Mouse (Mus musculus) CD8-positive naive resting alpha-beta T cell, adult 2 months (primary cell): ENCODE data around the gene Hvcn1.

Source experiments
- DNase-seq, 2 experiments: peaks; one replicate each; pipeline ENCODE4 v3.0.0; 2022; ENCODE audit warnings: low read depth in 2 of 2, low spot score in 2 of 2

Gene Hvcn1

DNA sequence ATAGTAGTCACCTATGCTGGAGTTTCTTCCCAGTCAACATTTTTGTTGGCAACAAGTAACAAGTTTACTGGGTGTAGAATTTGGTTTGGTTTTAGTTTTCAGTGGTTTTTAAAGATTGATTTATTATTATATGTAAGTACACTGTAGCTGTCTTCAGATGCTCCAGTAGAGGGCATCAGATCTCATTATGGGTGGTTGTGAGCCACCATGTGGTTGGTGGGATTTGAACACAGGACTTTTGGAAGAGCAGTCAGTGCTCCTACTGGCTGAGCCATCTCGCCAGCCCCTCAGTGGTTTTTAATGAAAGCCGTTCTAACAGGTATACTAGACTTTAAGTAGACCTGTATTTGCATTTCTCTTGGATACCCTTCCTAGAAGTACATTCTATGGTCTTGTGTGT is 59.3 kb downstream of the Hvcn1 start:
- no peak for DNase-seq

DNA sequence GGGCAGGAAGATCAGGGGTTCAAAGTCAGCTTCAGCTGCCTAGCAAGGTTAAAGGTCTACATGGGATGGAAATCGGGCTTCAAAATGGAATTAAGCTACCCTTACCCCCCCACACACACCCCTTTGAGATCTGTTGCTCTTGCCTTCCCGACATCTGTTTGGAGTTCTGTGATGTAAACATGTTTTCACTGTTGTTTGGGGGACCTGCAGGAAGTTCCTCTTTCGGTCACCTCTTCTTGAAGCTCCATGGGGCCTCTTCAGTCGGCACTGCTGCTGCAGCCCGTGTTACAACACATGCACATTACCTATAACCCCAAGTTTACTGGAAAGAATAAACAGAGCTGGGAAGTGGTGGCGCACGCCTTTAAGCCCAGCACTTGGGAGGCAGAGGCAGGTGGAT is 60.5 kb downstream of the Hvcn1 start:
- DNase-seq: no peak

DNA sequence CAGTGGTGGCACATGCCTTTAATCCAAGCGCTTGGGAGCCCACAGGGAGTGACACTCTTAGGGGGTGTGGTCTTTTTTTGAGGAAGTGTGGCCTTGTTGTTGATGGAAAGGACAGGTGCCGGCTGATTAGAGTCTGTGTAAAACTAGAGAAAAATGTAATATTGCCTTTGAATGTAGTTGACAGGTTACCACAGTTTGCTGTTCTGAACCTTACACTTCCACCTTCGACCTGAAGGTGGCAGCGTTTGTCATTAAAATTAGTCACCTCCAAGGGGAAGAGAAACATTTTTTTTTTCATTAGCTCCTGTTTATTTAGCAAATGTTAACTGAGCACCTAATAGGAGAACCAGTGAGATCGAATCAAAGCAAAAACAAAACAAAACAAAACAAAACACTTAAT is 61.3 kb downstream of the Hvcn1 start:
- peak; percentile 66 to 83 for DNase-seq

DNA sequence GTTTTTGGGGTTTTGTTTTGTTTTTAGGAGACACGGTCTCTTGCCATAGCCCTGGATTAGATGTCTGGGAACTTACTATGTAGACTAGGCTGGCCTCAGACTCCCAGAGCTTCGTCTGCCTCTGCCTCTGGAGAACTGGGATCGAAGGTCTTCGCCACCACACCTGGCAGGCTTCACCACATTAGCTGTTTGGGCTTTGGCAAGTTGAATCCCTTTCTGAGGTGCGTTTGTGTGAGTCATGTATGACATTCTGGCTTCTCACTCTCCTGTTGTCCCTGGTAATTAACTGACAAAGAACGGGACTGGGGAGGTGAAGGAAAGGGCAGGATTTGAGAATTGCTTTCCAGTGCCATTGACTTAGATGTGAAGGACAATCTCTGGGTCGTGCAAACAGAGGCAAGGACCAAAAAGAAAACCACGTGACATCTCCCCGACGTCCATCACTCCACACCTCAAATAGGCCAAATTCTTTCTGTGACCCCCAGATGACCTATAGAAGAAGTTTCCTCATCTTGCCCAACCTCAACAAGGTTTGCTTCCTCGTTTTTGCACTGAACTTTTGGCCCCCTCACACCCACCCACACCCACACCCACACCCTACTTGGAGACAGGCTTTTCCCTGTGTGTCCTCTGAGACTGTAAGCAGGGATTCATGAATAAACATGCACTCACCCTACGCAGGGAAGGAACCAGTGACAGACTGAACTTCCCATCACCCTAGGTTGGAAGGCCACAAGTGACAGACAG is 62.4 kb downstream of the Hvcn1 start:
- DNase-seq: no peak

DNA sequence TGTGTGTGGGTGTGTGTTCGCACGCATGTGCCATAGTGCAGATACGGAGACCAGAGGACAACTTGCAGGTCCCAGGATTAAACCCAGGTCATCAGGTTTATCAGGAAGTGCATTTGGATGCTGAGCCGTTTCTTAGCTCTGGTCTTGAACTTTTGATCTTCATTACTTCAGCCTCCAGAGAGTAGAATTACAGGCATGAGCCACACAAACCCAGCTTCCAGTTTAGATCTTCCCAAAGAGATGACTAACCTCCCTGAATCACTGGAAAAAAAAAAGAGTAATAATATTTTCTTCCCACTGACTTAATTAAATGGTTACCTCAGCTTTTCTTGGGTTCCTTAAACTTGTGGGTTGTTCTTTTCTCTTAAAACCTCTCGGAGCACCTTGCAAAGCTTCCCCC is 66.2 kb downstream of the Hvcn1 start:
- DNase-seq: no peak

DNA sequence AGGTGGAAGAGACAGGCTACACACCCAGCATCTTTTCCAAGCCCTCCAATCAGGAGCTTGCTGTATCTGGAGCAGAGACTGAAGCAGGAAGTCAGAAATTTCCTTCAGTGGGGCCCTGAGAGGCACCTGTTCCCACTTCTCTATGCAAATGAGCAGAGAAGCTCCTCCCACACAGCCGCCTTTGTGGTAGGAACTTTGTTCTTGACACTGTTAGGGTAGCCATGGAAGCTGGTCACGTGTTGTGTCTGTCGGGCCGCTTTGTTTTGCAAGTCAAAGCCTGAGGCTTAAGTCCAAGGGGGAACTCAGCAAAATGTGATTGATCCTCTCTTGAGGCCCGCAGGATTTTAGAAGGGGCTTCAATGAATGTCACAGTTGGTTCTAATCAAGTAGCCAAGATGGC is 68.2 kb downstream of the Hvcn1 start:
- peak; percentile 60 to 75 for DNase-seq

DNA sequence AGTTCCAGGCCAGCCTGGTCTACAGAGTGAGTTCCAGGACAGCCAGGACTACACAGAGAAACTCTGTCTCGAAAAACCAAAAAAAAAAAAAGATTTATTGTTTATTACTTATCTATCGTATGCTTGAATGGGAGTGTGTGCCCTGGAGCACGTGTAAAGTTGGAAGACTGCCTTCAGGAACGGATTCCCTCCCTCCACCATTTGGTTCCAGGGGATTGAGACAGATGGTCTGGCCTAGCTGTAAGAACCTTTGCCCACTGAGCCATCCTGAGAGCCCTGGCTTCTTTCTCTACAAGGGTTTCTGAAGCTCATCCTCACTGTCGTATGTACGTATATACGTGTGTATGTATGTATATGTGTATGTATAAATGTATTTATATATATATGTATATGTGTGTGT is 72.3 kb downstream of the Hvcn1 start:
- no peak for DNase-seq

DNA sequence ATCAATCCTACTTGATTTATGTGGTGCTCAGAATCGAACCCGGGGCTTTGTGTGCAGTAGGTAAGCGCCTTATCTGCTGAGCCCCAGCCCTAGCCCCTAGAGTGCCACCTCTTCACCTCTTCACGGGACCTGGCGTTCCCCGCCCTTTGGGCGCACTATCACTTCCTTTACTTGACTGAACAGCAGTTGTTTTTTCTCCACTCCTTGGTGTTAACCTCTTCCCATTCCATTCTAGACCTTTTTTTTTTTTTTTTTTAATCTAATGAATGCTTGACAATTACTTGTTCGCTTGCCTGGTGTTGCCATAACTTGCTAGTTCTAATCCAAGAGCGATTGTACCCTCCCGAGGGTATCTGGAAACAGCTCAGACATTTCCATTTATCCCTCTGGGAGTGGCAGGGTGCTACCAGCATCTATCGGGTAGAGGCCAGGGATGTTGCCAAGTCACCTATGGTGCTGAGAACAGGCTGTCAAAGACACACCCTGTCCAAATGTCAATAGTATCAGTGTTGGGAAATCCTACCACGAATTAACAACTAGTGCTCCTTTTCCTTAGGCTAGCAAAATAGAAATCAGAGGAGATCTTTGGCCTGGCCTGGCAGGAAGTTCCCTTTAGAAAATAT is 73.3 kb downstream of the Hvcn1 start:
- no peak for DNase-seq

DNA sequence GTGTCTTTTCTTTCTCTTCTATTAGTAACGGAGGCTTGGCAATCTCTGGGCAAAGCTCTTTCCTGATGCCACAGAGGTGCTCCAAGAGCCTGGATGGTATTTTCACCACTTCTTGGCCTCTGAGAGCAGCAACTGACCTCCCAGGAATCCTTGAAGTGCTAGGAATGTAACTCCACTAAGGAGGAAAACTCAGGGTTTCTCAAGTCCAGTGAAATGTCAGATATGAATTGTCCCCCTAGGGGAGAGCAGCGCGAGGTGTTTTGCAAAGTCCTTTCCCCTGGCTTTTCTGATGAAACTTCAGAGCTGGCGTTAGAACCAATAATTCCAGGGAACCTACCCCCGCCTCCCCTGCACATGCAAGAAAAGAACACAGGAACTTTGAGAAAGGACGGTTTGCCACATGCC is 73.8 kb downstream of the Hvcn1 start:
- DNase-seq: no peak

DNA sequence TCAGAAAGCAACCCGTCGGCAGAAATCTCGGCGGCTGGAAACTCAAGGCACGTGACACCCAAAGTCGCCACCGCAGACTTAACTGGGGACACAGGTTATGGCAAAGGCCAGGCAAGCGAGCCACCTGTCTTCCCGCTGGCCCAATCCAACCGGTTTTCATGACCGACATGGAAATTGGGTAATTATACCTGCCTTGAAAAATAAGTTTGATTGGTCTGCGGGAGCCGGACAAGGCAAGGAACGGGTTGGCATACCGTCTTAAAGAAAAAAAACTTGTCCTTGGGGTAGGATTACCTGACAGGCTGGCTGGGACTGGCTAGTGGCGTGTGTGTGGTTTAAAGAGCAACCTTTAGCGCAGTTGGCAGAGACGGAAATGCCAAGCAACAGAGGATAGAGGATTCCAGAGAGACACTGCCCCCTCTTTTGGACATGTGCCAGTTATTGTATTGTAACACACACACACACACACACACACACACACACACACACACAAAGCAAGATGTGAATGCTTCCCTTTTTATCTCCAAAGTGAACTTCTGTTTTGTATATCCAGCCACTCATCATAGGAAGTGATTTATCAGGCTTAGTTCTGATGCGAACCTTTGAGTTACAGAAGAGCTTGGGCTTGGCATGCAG is 74.3 kb downstream of the Hvcn1 start:
- DNase-seq: no peak

DNA sequence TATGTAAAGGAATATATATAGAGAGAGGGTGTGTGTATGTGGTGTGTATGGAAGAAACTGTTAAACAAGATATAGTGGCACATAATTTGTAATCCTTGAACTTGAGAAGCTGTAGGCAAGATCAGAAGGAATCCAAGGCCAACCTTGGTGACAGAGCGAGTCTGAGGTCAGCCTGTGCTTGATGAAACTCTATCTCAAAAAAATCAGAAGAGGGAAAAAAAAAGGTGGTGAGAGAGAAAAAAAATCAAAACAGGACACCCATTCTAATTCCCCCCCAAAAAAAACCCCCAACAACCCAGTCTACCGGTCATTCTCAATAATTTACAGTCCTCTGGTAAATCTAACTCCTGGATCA is 77.2 kb downstream of the Hvcn1 start:
- no peak for DNase-seq

DNA sequence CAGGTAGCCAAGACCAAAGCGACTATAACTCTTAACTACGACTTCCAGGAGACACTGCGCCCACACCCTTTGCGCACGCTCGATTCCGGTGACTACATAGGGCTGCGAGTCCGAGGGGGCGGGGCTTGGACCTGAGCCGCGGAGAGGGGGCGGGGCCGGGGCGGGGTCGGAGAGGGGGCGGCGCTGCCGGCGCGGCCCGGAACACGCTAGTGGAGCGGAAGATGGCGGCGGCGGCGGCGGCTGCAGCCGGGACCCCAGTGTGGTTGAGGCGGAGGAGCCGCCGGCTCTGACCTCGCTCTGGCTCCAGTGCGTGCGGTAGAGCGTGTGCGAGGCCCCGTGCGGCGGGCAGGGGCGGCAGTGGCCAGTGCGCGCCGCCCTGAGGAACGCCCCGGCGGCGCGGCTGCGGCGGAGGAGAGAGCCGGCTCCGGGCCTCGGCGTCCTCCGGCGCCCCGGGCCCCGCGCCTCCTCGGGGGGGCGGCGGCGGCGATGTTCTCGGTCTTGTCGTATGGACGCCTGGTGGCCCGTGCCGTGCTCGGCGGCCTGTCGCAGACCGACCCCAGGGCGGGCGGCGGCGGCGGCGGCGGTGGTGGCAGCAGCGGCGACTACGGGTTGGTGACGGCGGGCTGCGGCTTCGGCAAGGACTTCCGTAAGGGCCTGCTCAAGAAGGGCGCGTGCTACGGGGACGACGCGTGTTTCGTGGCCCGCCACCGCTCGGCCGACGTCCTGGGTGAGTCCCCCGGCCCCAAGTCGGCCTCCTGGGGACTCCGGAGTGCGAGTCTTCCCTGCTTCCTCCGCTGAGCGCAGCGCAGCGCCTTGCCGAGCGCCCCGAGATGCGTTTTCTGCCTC is 77.8 kb downstream of the Hvcn1 start, which contains the start of gene Pptc7:
TSS of gene Pptc7 (plus strand) at position 183 of the 846 bp plus-strand sequence.
- DNase-seq: peak; percentile 84

DNA sequence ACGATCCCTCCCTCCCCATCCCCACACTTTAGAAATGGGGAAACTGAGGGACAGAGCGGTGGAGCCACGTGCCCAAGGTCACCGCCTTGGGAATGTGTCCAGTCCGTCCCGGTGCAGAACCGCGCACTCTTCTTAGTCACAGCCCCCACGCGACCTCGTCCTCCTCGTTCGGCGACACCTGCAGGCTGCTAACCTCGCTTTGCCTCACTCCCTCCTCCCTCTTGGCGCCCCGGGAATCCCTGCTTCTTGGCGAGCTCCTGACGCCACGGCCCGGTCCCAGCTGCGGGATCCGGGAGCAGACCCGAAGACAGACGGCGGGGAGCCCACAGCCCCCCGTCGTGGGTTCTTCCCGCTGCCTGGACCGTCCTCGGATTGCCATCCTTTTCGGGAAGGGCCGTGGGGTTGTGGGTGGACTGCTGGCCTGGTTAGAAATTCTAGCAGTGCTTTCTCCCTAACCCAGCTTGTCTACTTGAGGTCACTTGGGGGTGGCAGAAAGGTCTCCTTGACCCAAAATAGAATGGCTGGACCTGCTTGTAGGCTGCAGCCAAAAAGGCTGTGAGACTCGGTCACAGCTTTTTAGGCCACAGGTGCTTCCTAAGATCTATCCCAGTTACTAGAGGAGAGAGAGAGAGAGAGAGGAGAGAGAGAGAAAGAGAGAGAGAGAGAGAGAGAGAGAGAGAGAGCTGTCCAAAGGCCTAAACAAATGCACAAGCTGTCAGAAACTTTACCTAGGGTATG is 78.6 kb downstream of the Hvcn1 start:
- no peak for DNase-seq

DNA sequence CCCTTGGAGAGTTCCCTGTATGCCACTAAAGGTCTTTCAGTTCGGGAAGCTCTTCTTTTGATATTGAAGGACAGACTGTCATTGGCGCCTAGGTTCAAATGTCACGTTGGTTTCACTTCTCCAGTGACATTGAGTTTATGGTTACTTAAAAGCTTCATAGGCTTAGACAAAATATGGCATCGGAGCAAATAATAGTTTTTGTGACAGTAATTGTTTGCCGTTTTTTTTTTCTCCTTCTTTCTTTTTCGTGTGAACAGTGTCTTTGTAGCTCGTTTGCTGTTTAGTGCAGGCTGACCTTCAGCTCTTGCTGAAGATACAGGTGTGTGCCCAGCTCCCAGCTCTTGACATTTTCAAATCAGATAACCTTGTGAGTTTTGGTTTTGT is 79.2 kb downstream of the Hvcn1 start:
- DNase-seq: no peak

DNA sequence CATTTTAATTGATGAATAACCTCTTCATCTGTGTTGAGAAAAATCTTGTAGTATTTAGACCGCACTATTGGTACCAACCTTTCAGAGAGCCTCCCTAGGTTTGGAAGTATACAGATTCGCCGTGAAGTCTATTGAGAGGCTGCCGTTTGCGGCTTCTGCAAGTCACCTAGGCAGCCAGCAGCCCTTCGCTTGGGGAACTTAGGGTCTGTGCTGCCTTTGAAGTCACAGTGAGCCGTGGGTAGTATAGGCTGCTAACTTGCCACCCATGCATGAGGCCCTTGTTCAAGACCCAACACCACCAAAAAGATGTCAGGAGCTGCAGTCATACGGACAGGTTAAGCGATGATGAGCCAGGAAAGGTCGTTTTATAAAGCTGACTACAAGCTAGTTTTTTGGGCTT is 79.6 kb downstream of the Hvcn1 start:
- DNase-seq: no peak

DNA sequence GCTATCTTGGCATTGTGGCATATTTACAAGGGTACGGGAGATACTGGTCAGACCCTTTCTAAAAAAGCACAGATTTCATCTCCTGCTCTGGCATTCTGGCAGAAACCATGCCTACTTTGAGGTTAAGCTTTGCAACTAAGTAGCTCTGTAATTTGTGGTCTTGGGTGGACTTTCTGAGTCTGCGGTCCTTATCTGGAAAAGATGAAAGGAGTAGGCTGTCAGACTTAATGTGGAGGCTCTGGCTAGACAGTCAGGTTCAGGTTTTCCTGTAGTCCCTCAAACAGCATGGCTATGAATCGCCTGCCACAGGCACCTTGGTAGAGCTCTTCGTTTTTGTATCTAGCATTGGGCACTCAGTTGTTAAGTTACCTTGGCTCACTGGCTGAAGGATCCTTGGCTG is 80.4 kb downstream of the Hvcn1 start:
- no peak for DNase-seq

DNA sequence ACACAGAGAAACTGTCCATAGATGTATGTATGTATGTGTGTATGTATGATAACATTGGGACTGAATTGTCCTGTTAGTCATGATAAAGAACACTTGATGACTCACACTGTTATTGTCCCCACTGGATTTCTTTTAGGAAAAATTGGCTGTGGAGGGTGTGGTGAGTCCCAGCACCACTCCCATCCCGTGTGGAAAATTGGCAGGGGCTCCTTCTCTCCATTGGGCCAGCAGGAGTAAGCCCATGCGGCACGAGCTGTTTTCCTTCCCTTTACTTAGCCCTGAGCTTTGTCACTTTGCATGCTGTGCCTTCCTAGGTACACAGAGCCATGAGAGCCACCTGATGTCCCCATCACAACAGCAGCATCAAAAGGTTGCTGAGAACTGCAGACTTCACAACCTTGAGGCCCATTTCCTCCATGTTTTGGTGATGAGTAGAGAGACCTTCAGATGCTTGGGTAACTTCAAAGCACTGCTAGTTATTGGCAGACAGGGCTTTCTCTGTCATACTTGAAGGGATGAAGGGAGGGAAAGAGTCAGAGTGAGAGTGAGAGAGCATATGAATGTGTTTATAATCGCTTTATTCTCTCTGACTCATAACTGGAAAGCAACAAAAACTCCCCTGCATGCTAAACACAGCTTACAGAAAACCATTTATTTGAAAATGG is 81.7 kb downstream of the Hvcn1 start:
- peak; percentile 42 to 56 for DNase-seq

DNA sequence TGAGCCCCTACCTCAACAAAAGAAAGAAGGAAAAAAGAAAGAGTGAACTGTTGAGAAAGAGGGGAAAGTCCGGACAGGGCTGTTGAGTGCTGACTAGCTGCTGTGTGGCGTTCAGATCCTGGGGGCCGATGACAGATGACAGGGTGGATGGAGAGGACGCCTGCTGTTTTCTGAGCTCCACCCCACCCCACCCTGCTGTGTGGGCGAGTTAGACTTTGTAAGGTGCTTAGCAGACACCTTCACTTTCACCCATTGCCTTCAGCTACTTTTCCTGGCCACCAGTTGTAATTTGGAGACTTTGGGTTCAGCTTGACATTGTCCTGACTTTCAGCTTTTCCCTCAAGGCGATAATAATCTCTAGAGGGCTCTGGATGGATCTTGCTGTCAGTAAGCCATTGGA is 84.5 kb downstream of the Hvcn1 start:
- no peak for DNase-seq
